Mouse (Mus musculus) urinary bladder, postnatal 36 days (tissue): ENCODE measurements around the gene Diaph2.
"Not testable (repeated sequence)": the region's sequence is repeated elsewhere in the genome, so short reads cannot be mapped to it uniquely, and the experiment has no call there.

Experiments used
- DNase-seq, 2 experiments: peaks; one replicate each; pipeline ENCODE4 v3.0.0; 2022; ENCODE audit warnings: low spot score in 2 of 2, mixed read lengths in 1 of 2

Gene Diaph2

DNA sequence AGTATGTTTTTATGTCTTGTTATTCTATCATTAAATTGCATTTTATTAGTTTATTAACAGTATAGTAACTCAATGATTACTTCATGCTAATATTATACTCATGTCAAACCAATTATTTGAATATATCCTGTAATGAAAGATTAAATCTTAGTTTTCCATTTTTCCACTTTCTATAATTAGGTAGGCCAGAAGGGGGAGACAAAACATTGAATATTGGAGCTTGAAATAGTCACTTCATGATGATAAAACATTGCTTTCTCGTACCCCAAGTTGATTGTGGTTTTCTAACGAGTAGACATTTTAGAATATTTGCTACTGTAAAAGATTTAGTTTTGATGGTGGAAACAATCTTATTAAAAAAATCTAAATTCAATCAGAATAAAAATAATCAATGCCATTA is 82.4 kb downstream of the Diaph2 start:
- no peak for DNase-seq

DNA sequence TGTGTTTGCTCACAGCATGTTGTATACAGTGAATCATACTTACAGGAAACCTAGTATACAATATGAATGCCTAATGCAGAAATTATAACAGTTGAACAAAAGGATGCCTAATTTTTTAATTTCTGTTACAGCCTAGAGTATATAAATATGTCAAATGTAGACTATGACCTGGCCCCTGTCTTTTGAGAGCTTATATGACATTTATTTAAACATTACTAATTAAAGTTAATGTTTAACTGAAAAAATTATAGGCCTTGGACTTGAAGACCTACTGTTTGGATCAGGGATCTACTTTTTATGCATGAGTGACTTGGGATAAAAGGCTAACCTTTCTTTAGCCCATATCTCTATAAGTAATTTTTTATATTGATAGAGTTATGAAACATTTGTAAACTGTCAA is 84.3 kb downstream of the Diaph2 start:
- DNase-seq: no peak

DNA sequence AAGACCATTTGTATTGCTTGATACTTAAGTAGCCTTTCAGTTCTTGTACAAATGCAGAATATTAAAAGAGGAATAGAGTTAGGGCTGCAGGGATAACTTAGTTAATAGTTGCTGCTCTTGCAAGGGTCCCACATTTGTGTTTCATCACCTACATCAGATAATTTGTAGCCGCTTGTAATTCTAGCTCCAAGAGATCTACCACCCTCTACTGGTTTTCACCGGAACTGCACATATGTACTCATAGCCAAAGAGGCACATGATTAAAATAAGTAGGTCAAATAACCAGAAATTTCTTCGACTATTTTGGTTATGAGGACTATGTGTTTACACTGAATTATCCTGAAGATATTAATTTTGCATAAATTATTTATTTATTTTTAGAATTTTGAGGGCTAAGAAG is 134.9 kb downstream of the Diaph2 start:
- peak in 1 of 2 experiments; percentile 6 for DNase-seq

DNA sequence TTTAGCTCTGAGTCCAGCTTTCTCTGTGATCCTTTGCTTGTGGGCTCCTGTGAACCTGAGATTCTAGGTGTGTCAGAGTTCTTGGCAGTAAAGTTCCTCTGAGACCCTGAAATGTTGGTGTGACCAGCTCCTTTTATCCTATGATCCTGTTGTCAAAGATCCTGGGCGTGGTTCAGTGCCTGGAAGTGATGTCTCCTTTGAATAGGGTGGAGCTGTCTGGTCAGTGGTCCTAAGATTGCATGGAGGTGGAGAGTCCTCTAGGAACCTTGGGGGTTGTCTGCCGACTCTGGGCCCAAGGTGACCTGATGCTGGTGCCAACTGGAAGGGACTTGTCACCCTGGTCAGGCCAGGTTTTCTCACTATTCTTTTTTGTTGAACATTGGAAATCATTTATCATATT is 176.3 kb downstream of the Diaph2 start:
- DNase-seq: no peak

DNA sequence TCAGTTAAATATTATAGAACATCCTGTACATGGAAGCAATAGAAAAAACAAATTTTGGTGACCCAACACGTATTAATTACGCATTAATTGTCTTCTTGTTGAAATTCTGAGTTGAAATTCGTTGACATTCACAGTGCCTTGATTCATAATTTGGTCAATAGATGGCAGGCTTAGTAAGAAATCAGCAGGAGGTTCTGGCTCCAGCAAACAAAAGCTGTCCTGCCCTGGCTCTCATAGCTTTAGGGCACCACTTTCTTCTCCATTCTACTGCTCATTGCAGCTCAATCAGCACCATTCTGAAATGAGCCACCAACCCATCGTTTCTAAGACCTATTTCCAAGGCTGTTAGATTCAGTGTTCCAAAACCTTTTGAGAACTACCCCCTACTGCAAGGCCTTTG is 225.3 kb downstream of the Diaph2 start:
- DNase-seq: no peak

DNA sequence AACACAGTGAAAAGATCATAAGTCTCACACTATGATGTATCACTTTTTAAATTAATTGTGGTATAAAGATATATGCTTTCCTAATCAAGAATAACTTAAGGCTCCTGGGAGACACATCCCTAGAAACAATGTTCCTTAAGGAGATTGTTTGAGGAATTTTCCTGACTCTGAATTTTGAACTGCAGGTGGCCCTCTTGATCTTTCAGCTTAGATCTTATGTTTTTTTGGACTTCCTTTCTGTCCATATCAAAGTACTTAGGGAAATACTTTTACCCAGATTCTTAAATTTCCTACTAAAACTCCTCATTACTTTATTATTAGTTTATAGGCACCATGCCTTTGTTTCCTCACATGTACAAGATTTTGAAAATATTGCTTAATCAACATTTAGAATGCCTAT is 258.7 kb downstream of the Diaph2 start:
- DNase-seq: no peak

DNA sequence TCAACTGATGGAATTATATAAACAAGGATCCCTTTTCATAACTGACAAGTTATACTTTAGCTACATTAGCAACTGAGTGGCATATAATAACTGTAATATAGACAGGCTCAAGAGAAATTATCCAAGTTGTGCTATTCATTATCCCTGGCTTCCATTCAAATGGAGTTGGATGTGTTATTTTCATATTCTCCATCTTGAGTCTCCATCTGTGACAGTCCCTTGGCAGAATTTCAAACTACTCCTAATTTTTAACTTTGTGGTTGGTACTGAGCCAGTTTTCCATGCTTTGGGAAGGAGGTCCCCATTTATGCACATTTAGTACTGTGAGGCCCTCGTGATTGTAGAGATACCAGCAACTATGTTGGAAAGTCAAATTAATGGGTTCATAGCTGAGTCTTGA is 270.2 kb downstream of the Diaph2 start:
- DNase-seq: no peak

DNA sequence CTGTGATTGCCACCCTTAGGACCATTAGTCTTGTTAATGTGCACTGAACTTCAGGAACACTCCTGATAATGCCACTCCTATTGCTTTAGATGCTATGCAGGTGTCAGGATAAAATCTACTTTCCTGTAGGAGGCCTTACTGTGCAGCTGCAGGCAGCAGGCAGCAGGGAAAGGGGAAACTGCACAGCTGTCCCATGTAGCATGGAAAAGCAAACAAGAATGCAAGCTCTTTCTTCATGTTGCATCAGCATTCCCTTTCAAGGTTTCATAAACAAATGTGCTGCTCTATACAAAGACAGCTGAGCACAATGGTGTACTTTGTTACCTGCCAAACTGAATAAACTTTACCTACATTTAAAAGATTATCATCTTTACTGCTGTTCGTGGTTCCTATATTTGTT is 295.0 kb downstream of the Diaph2 start:
- no peak for DNase-seq

DNA sequence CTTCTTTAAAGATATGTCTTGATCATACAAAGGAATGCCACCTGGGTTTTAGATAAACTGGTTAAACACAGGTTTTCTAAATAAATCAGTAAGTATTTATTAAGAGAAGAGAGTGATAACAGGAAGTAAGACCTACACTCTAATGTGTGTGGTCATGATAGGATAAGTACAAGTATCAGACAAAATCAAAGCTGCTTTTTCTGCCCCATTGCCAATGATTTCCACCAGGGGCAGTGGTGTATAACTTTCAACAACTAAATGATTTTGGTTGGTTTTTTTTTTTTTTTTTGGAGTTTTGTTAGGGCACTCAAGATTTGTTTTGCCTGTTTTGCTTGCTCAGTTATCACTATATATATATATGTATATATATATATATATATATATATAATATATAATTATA is 399.7 kb downstream of the Diaph2 start:
- no peak for DNase-seq

DNA sequence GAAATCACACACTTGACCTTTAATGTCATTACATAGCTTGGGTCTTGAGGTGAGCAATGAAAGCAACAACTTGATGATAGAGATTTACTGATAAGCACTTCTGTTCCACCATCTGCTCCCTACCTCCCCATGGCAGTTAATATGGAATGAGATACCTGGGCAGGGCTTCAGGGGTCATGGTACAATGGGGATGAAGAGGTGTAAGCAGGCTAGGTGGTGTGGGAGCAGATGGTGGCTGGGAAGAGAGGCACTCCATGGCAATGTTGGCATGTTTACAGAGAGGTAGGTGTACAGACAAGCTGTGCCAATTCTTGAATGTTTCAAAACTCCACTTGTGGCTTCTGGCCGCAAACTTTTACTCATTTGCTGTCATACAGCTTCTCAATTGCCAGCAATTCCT is 402.6 kb downstream of the Diaph2 start:
- DNase-seq: no peak

DNA sequence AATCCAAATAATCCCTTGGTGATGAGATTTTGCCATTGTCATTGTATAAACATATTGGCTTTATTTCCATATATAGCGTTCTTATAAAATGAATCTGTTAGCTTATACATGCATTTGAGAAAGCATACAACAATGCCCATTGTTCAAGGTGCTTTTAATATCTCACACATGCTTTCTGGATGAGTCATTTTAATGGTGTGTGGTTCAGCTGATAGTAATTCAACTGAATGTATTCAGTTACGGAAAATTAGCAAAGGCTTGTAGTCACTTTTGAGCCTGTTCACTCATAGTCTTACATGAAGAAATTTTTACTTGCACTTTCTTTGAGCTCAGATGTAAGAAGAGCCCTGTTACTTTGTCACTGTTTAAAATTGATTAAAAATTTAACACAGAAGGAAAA is 423.6 kb downstream of the Diaph2 start:
- no peak for DNase-seq

DNA sequence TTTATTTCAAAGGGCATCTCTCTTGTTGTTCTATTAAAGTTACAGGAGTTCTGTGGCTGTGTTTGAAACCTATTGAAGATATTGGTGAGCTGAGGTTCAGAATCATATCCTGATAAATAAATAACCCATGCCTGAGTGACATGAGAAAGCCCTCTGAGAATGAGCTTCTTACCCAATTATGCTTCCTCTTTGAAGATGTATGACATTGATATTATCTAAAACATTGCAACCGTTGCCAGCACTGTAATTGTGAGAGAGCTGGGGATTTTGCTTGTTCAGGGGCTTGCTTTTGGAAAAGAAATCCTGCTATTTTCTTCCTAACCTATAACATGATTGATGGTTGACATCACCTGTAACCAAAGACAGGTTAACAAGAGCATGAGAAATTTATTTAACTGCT is 438.3 kb downstream of the Diaph2 start:
- DNase-seq: no peak

DNA sequence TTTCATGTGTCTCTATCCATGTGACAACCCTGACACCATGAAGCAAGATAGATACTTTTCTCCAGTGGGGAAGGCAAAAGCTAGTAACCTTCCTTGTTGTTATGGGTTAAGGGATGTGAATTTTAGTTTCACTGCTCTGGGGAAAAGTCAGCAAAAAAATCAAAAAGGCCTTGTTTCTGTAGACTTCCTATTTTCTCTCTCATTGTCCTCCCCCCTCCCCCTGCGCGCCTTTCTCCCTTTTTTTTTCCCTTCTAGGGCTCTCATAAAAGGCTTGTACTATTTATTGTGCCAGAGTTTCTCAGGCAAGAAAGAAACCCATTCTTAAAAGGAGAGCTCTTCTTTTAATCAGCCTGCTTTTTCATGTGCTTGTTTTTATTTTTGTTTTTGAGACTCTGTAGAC is 438.9 kb downstream of the Diaph2 start:
- DNase-seq: no peak

DNA sequence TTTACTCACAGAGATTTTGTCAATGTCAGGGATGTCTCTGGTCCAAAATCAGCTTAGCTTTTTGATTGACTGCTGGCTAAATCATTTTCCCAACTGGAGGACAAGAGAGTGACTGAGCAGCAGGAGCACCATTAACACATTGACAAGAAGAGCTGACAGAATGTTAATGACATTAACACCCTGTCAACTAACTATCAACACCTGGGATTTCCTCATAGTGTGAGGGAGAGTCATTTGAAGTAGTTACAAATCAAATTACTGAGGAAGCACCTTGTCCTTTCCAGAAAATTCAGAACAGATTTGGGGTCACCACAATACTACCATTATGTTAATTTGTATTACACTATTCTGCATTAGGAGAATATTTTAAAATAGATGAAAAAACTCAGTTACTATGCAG is 439.7 kb downstream of the Diaph2 start:
- no peak for DNase-seq

DNA sequence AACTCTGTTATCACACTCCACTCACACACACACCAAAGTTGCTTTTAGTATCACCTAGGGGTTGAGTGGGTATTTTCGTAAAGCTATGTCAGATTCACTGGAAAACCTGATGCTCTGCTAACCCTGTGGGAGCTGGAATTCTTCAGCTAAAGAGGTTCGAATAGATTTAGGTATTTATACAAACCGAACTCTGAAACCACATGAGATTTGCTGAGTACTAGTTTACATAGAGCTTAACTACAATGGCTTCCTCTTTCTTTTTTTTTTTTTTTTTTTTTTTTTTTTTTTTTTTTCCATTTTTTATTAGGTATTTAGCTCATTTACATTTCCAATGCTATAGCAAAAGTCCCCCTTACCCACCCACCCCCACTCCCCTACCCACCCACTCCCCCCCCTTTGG is 447.9 kb downstream of the Diaph2 start:
- DNase-seq: not testable (repeated sequence)

DNA sequence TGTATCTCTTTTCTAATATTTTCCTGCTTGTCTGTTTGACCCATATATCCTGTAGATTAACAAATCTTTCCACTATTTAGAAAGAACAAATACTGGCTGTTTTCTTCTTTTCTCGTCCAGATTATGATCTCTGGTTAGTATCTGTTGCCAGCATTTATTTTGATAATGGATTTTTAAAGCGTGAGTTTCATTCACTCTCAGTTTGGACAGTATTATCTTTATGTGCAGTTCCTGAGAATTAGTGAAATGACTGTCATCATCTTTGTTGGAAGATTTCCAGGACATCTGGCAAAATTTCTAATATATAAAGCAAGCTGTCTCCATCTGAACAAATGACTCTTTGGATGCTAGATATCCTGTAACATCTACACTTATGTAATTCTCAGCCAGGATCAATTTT is 455.7 kb downstream of the Diaph2 start:
- no peak for DNase-seq

DNA sequence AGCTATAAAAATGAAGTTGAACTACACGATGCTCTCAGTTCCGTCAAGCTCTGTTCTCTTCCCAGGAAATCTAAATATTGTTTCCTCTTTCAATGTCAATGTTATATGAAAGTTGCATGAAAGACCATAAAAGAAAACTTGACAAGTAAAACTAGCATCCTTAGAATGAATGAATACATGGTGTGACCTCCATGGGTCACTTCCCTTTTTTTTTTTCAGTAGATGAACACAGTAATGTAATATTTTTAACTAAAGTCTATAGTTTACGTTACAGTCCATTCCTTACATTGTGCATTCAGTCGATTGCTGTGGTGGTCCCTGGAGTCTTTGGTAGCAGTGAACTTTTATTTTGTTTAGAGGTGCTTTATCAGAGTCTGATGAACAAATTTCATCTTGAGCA is 462.7 kb downstream of the Diaph2 start:
- DNase-seq: no peak

DNA sequence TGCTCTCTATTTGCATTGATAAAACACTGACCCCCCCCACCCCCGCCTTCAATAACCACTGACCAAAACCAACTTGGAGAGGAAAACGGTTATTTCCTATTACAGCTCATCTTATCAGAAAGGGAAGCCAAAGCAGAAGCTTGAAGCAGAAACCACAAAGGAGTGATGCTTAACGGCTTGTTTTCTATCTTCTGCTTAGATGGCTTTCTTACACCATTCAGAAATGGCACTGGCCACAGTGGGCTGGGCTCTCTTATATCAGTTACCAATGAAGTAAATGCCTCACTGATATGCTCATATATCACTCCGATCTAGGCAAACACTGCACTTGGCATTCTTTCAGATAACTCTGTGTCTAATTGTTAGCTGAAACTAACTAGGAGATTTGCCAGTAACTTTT is 463.2 kb downstream of the Diaph2 start:
- no peak for DNase-seq

DNA sequence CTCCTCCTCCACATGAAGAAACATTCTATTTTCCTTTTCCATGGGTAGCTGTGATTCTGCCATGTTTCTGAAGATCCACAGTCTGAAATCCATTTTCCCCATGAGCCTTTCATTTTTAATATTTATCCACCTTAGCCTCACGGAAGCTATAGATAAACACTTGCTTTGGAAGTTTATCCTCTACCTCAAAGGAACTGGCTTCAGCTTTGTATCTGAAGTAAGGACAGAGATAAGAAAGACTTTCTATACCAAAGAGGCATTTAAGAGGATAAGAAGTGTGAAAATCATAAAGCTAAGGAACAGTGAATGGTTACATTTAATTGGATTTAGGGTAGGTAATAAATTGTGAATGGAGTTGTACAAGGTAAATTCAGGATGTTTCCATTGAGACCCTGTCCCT is 480.5 kb downstream of the Diaph2 start:
- no peak for DNase-seq

DNA sequence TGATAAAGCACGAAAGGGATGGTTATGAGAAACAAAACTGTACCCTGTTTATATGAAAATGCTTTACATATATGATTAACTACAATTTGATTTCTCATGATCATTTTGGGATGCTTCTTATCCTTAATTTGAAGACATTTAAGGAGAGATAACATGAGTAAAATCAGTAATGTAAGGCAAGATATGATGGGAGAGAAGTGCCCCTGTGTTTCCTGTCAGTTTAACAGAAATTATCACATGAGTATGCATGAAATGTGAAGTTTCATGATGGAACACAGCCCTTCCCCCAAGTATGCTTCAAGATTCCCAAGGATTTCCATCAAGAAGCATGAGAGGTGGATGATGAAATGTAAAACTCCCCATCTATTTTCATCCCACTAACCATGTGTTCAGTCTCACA is 485.6 kb downstream of the Diaph2 start:
- no peak for DNase-seq

DNA sequence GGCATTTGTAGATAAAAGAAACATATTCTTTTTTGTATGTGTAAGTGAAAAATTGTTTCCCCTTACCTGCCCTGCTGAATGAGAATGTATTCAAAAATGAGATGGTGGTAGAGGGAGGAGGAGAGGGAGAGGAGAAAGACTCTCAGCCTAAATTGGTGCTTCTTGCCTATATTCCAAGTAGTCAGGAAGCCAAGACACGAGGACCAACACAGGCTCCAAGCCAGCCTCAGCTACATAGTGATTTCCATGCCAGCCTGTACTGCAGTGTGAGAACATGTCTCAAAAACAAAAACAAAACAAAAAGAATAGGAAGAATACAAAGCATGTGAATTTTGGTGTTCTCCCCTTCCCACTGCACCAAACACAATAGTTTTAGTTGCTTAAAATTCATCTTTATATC is 497.1 kb downstream of the Diaph2 start:
- DNase-seq: no peak

DNA sequence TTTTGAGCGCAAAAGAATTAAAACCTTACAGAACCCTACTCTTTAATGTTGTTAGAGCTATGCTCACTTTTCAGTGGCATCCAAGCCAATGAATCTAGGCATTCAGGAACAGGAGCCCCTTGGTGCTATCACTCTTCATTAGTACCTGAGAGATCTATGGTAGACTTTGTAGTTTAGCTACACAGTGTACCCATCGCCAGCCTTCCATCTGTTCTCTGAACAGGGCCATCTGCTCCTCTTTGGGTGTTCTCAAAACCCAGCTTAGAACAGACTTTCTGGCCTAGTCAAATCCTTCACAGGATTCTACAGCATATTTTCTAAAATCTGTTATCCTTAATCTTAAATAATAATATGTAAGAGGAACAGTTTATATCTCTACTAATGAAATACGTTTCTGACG is 504.1 kb downstream of the Diaph2 start:
- DNase-seq: no peak

DNA sequence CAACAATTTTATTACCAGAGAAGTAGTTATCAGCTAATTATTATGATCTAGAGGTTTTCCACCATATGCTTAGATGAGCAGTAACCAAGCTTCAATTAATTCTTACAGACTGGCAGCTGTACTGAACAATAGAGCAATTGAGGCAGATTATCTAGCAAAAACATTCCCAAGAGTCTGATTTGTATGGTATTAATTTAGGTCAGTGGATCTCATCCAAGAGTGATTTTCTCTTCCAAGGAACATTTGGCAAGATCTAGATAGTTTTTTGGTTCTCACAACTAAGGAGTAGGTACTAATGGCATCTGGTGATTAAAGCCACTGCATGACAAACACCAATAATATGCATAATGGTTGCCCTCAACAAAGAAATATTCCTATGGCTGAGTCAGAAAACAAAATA is 516.2 kb downstream of the Diaph2 start:
- DNase-seq: no peak

DNA sequence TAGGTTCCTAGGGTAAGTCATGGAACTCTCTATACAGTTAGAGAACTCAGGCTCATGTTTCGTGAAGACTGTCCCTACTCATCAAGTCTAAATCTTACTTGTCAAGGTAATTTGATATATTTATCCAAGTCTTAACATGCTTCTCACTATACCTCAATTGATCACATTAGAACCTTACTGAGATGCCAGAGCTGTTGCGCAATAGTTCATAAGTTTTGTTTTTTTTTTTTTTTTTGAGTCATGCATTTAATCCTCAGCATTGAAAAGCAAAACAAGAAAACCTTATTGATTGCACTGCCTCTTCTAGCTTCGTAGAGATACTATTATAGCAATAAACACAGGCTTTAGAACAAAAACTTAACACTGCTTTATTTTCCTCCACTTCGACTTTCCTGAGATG is 529.6 kb downstream of the Diaph2 start:
- DNase-seq: no peak

DNA sequence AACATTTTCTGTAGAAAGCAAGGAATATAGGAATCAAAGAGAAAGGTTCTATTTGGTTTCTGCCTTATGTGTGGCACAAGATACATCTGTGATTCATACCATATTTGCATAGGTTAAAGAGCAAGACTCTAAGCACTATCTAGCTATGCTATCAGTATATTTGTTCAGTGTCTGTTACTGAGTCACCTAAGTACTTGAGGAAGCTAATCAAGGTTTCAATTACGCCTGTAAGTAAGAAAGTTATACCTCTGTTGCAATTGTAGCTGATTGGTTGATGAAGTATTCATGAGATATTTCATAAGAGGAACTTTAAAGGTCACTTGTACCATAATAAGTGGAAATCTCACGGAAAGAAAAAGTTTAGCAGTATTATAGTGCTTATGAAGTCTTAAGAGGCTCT is 531.9 kb downstream of the Diaph2 start:
- no peak for DNase-seq
